ENCODE assay signal across 17 mouse cellular contexts in the genomic region with DNA sequence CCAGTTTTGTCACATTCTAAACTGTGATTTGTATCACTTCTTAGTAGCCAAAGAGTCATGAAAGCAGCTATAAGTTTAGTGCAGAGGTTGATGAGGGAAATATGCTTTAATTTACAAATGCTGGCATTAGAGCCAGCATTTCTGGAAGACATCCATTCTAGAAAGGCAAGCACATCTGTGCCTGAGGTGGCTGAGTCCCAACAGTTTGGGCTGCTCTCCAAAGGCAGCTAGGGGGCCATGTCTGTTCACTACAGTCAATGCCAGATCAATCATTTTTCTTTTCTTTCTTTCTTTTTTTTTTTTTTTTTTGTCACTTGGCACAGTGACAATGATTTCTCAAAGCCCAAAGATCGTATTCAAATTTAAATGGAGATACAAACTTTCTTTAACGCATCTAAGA.
"Had no signal": no experiment of that assay in that cellular context is flagged by ENCODE, and none has a peak within 500 bp of the region (broad histone marks: within the 10 kb centered on the region; RNA-seq: fewer than 3 reads in every experiment).

No protein-coding gene starts in this region.

- ATAC-seq: lung, postnatal 0 days; midbrain, embryonic 13.5 days; midbrain, embryonic 15.5 days had no signal

- H3K4me2 ChIP-seq: lung, embryonic 15.5 days; midbrain, embryonic 11.5 days; midbrain, embryonic 13.5 days; midbrain, embryonic 15.5 days; neural tube, embryonic 12.5 days; stomach, embryonic 15.5 days had no signal

- H3K9ac ChIP-seq: lung, embryonic 15.5 days; midbrain, embryonic 13.5 days; midbrain, embryonic 15.5 days; neural tube, embryonic 12.5 days; stomach, embryonic 15.5 days had no signal

- H3K36me3 ChIP-seq: lung, embryonic 15.5 days; midbrain, embryonic 13.5 days; midbrain, embryonic 15.5 days; neural tube, embryonic 12.5 days; stomach, embryonic 15.5 days had no signal

- H3K27me3 ChIP-seq: lung, embryonic 15.5 days; midbrain, embryonic 13.5 days; midbrain, embryonic 15.5 days; neural tube, embryonic 12.5 days; stomach, embryonic 15.5 days had no signal

- H3K27ac ChIP-seq: lung, embryonic 15.5 days; macrophage; midbrain, embryonic 13.5 days; midbrain, embryonic 15.5 days; neural tube, embryonic 12.5 days; stomach, embryonic 15.5 days; stomach, postnatal 0 days had no signal

- DNase-seq: lung, adult 2 months; lung, postnatal 14 days; lung, postnatal 36 days; right cerebral cortex, postnatal 14 days; thymus, adult 2 months; thymus, postnatal 25 days; thymus, postnatal 4 days had no signal

- H3K4me3 ChIP-seq: lung, embryonic 15.5 days; megakaryocyte, embryonic 14.5 days; midbrain, embryonic 13.5 days; midbrain, embryonic 15.5 days; neural tube, embryonic 12.5 days; stomach, embryonic 15.5 days had no signal

- H3K4me1 ChIP-seq: lung, embryonic 15.5 days; megakaryocyte, embryonic 14.5 days; midbrain, embryonic 13.5 days; midbrain, embryonic 15.5 days; neural tube, embryonic 12.5 days; stomach, embryonic 15.5 days had no signal

- H3K9me3 ChIP-seq: lung, embryonic 15.5 days; midbrain, embryonic 13.5 days; midbrain, embryonic 15.5 days; neural tube, embryonic 12.5 days; stomach, embryonic 15.5 days had no signal
